Mouse (Mus musculus) layer of hippocampus, postnatal 25 days (tissue): ENCODE data around the gene Rin2. TPM values are rescaled to one million over a fixed set of nuclear protein-coding genes. Genes with fewer than 3 reads are reported as not detected.
A peak's percentile ranks its signal among the peaks of the same experiment; 100 is the strongest.
"Not testable (repeated sequence)": the region's sequence is repeated elsewhere in the genome, so short reads cannot be mapped to it uniquely, and the experiment has no call there.

Source experiments
- DNase-seq, 2 experiments: peaks; one replicate each; pipeline ENCODE4 v3.0.0; 2022; ENCODE audit warnings: mixed read lengths in 2 of 2, low spot score in 1 of 2; ENCODE audit errors: extremely low spot score in 1 of 2
- total RNA-seq, 2 experiments: library from RNA; stranded (reverse); gene quantifications; 2 replicates each; pipeline ENCODE4 v1.2.3; 2021

Rin2 gene
- total RNA-seq, 2 experiments from 2014 or later = 20.1 to 31.1 TPM

GRCm38 (mm10) chr2:145884913-145885785 lies 210.1 kb downstream of the Rin2 start:
- DNase-seq = no peak

GRCm38 (mm10) chr2:145887937-145888765 lies 213.1 kb downstream of the Rin2 start:
- DNase-seq = no peak

DNA sequence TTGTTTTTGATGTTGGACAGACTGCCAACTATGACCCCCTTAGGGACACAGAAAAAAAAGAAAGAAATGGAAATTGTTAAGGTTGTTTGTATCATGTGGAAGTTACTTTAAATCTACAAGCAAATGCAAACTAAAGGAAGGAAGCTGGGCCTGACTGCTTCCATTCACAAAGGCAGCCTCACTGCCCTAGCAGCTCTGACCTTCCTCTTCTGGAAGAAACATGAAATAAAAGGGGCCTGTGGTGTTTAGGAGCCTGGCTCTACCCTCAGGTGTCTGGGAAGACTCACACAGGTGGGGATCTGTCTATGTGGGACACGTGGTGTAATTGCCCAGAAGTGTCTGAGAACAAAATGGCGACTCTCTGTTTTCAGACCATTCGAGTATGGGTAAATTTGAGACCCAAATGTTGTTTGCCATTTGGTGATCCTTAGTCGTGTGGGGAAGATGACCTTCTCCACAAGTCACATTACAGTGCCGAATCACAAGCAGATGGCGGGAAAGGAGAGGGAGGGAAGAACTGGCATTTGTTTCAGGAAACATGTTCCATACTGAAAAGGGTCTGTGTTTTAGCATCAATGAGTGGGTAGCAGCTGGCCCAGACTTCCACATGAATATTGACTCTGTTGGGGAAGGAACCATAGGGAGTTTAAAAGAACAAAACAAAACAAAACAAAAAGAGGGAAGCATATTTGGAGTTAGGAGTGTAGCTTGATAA lies 213.9 kb downstream of the Rin2 start:
- no peak for DNase-seq

- DNase-seq = no peak
These were observed 215.6 kb downstream of the Rin2 start for GRCm38 (mm10) chr2:145890571-145890970.

GRCm38 (mm10) chr2:145893756-145894155 lies 218.7 kb downstream of the Rin2 start:
- no peak for DNase-seq

DNA sequence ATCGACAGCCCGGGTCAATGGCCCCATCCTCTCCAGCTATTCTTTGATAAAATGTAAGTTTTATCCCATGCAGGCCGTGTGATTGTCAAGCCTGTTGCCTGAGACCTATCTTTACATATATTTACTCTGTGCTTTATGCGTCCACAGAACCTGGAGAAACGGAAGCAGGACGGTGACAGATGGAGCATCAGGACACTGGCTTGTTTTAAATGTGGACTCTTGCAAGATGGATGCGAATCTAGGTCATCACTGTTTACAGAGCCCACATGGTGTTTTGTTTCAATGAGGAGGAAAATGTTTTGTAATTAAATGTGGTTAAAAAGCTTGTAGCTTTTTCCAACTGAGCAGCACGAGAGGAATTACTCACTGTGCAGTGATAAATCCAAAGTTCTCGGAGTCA lies 223.1 kb downstream of the Rin2 start:
- DNase-seq = no peak

- DNase-seq = not testable (repeated sequence)
These were observed 225.3 kb downstream of the Rin2 start for GRCm38 (mm10) chr2:145900318-145900717.

DNA sequence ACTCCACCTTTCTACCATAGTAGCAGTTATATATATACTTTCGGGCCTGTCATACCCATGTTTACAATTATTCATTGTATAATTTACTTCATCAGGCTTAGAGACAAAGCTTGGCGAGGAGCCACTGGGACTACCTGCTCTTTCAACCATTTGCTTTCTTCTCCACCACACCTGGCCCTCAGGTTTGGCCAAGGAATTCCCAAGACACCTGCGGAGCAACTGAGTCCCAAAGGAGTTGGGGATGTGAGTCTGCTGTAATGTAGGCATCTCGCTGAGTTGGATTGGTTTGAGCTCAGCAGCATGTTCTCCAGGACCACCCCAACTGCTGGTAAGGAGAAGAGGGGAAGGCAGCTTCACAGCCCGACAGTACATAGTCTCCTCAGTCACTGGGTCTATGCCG lies 226.8 kb downstream of the Rin2 start, which contains the start of gene Naa20:
Gene Naa20, plus strand, starts transcription at position 239 of the 400 bp plus-strand sequence.
- DNase-seq = no peak

- peak; percentile 85 to 86 for DNase-seq
These were observed 228.3 kb downstream of the Rin2 start for GRCm38 (mm10) chr2:145903061-145903901.

- DNase-seq = no peak
These were observed 229.1 kb downstream of the Rin2 start for GRCm38 (mm10) chr2:145903983-145904616.

DNA sequence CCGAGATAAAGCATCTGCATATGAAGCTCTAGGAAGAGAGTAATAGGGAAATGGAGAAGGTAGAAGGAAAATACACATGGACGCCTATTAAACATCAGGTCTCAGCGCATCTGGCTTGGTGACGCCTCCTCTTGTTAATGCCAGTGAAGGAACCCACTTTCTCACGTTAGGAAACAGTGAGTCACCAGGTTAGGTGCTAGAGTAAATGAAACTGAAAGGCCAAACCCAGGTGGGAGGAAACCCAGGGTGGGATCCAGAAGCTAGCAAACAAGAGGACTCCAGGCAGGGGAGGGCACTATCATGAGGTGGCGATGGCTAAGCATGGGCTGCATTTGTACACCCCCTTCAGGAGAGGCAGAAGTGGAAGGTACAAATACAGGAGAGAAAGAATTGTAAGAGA lies 230.1 kb downstream of the Rin2 start:
- no peak for DNase-seq

- not testable (repeated sequence) for DNase-seq
These were observed 230.9 kb downstream of the Rin2 start for GRCm38 (mm10) chr2:145905884-145906283.

DNA sequence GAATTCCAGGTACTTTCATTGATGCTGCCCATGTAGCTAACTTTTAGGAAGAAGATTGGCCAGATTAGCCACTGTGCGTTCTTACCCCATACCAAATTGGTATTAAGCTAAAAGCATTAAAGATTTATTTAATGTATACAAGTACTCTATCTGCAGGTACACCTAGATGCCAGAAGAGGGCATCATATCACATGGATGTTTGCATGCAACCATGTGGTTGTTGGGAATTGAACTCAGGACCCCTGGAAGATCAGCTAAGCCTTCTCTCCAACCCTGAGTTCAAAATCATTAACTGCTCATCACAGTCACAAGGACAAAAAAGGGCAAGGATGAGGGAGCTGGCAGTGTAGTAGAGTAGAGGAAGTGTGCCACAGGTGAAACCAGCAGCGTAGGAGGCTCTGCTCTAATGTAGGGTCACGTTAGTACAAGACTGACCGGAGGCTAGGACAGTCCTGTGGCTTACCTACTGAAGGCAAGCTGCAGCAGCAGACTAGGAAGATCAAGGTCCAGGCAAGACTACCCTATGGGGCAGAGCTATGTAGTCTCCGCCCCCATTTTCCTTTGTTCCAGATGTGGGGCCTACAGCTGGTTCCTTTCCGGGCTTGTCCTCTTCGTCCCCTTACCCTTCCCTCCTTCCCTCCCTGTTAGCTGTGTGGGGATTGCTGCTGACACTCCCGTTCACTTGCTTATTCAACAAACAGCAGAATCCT lies 246.1 kb downstream of the Rin2 start:
- no peak for DNase-seq

DNA sequence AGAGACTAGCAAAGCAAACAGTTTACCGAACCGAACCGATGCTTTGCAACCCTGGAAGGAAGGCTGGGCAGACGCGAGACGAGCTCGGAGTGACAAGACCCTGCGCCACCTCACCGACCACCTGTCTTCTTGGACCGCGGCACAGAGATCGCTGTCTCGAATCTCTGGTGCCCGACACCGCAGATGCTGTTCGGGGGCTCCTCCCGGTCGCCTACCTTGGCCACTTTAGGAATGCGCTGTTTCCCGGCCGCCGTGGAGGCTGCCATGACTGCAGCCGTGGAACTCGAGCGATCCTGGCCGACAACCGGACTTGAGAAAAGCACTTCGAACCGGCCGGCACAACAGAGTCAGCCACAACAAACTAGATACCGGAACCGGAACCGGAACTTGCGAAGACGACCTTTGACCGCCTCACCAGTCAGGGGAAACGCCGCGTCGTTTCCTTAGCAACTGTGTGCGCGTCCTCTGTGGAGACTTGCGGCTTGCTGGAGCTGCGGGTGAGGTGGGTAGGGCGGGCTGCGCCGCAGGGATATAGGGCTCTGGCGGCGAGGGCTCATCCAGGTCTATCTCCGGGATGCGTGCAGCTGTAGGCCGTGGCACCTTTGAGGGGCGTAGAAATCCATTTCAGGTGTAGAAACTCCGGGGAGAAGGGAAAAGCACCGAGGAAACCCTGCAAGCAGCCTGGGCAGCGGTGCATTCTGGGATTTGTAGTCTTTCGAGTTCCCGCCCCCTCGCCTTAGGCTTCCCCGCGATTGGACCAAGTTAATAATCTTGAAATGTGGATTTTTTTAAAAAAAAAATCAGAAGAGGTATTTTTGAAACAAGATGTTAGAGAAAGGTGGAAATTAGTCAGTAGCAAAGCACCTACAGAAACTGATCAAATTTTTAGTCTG lies 259.6 kb downstream of the Rin2 start, which contains the start of the genes Cfap61 and Crnkl1:
Gene Cfap61, plus strand, starts transcription at position 446 of the 893 bp plus-strand sequence.
Gene Crnkl1, minus strand, starts transcription at position 676 of the 893 bp plus-strand sequence.
- peak; percentile 84 to 87 for DNase-seq

DNA sequence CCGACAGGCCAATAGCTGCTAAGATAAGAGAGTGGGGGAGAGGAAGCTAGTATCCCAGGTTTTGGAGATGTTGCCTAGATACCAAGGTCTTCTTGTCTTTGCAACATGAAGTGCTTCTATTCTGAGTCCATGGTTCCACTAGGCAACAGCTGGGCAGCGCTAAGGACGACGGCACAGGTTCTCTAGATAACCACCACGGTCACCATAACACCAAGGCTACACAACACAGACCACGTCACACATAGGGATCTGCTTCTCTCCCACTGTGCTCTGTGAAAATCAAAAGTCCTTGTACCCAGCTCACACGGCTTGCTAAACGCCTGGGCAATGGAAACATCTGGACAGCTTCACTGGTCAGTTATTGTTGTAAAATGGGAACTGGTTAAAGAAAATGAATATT lies 262.0 kb downstream of the Rin2 start:
- no peak for DNase-seq
